Mouse (Mus musculus) embryonic stem cell, embryonic (primary cell): ENCODE results near the gene Tmem182.

ENCODE experiments used
- CTCF ChIA-PET, 4 experiments: fragments of 300-600 bp in 2 of 4; fragments of 350-600 bp in 2 of 4; sonication (Branson Sonifier 250); formaldehyde crosslinking; loops; one replicate each; lab custom pipeline; 2022; ENCODE audit warnings: inconsistent platforms in 2 of 4; lab: Charles Lee
- POLR2A ChIA-PET, 4 experiments: fragments of 300-600 bp in 2 of 4; fragments of 350-600 bp in 2 of 4; sonication (Branson Sonifier 250); formaldehyde crosslinking; loops; one replicate each; lab custom pipeline; 2022; ENCODE audit warnings: antibody characterized with exemption in 4 of 4, inconsistent platforms in 1 of 4; lab: Charles Lee

Gene Tmem182

GRCm38 (mm10) chr1:40790324-40791141 is 14.9 kb upstream of the Tmem182 start, which contains the start of gene Mfsd9:
Mfsd9 (minus strand) TSS chr1:40790687.
- CTCF ChIA-PET, result interaction anchor here in 1 of 4 experiments (1.5 kb wide), 1 partner anchor 10 kb away, joined by 5 read pairs; no protein-coding TSS in a partner anchor
- POLR2A ChIA-PET, result no interaction called here

- CTCF ChIA-PET, result no interaction called here
- POLR2A ChIA-PET, result no interaction called here
Observed at GRCm38 (mm10) chr1:40795508-40795907, 9.9 kb upstream of the Tmem182 start.

DNA sequence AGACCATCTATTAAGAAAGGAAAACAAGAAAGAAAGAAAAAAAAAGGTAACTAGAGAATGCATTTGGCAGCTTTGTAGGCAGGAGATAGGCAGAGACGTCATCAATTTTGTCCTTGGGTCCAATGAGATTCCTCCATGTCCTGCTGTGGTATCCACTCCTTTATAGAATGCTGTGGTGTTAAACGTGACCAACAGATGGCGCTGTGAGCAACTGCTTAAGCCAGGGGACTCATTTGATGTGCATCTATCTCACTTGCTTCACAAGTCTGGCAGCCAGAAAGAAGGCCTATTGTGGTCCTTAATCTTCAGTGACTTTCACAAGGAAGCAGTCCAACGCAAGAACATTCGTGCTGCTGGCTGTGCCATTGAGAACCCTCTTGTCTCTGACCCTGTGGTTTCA is 8.1 kb upstream of the Tmem182 start:
- CTCF ChIA-PET, result interaction anchor here in 2 of 4 experiments (0.6 kb wide), 2 partner anchors 12 to 1355 kb away, joined by 3 read pairs; no protein-coding TSS in a partner anchor
- POLR2A ChIA-PET, result no interaction called here

- CTCF ChIA-PET, result no interaction called here
- POLR2A ChIA-PET, result no interaction called here
Observed at GRCm38 (mm10) chr1:40799121-40799520, 6.3 kb upstream of the Tmem182 start.

DNA sequence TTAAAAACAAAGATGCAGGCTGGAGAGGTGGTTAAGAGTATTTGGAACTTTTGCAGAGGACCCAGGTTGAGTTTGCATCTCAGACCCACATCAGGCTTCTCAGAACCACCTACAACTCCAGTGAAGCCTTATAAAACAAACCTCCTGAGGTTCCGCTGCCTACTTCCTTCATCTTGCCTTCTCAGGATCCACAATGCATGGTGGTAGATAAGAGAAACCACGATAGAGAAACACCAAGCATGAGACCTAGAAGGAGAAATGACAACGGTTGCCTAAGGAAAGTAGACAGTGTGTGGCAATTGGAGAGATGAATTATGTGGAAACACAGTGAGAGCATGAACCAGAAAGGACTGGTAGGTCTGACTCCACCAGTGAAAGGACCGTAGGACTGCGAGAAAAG is 4.5 kb upstream of the Tmem182 start:
- POLR2A ChIA-PET, result no interaction called here
- CTCF ChIA-PET, result interaction anchor here in 2 of 4 experiments (0.5 to 1.4 kb wide), 2 partner anchors 10 to 1010 kb away, joined by 3 to 5 read pairs; partner anchors contain the start of gene Mfsd9 (in 1 of the 2)

DNA sequence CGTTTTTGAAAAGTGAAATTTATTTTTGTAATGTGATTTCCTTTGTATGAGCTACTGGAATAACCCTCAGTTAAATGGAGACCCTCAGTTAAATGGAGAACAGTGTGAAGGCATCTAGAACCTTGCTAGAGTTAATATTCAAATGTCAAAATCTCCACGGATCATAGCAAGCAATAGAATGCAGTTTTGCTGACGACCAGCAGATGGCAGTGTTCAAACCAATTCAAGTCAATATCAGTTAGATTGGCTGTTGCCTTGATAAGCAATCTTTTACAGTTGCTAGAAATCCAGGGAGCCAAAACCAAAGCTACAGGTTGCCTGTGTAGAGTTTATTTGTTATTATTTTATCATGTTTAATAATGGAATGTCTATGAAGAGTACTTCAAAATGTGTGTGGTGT is 2.6 kb upstream of the Tmem182 start:
- ChIA-PET POLR2A (no interaction called here), CTCF (interaction anchor here (0.6 to 1.6 kb wide), 10 partner anchors 9 to 1964 kb away, joined by 3 to 9 read pairs (median 3); no protein-coding TSS in a partner anchor)

- POLR2A ChIA-PET, result no interaction called here
- CTCF ChIA-PET, result no interaction called here
Observed at GRCm38 (mm10) chr1:40804118-40804517, 1.3 kb upstream of the Tmem182 start.

GRCm38 (mm10) chr1:40805891-40806290 is 490 bp downstream of the Tmem182 start:
- CTCF ChIA-PET, result no interaction called here
- POLR2A ChIA-PET, result no interaction called here

- CTCF ChIA-PET, result no interaction called here
- POLR2A ChIA-PET, result no interaction called here
Observed at GRCm38 (mm10) chr1:40808643-40809042, 3.2 kb downstream of the Tmem182 start.

DNA sequence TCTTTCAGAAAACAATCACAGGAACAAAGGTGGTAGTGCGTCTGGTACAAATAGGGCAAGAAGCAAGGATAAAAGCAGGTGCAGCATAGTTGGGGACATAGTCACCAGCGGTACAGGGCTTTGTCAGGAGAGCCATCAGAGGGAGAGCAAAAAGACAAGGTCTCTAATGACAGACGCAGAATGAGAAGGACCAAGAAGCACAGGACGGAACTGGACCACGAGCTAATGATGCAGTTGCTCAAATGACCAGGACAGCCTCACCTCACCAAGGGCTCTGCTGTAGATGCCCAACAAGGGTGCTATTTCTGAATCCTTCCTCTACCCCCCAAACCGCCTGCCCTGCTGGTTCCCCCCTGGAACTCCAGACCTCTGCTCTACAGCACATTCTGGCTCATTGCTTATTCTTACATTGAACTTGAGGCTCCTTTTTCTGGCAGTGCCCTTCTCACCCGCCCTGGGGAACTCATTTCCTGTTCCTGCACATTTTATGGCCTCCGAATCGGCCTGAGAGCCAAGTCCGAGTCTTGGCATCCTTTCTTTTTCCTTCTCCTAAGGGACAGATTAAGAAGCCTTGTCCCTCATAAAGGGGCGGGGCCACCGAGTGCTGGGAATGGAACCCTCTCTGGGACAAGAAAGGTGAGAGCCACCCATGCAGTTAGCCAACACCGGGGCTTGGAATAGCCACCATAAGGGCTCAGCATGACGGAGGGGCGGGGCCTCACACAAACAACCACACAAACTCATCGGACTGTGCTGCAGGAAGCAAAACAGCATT is 9.9 kb downstream of the Tmem182 start:
- POLR2A ChIA-PET, result no interaction called here

DNA sequence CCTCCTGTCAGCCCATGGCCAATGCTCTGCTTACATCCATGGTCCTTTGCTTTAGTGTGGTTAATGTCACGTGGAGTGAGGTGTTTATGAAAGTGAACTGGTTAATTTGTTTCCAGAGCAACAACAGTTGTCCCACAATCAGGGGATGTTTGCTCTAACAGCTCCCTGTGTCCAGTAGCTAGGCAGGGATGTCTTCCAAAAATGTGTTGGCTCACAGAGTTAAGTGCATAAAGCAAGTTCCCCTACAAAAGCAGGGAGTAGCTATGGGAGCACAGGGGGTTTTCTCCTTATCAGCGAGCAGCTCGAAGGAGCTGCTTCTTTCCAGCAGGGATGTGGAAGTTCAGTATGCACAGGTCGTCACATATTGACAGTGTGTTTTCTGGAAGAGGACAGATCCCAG is 19.1 kb downstream of the Tmem182 start:
- ChIA-PET POLR2A (no interaction called here), CTCF (interaction anchor here in 1 of 4 experiments (1.4 kb wide), 1 partner anchor 20 kb away, joined by 3 read pairs; no protein-coding TSS in a partner anchor)

More for the DNA sequence above, 9.9 kb downstream of the Tmem182 start:
- CTCF ChIA-PET, result interaction anchor here in 1 of 4 experiments (1.0 kb wide), 1 partner anchor 30 kb away, joined by 3 read pairs; no protein-coding TSS in a partner anchor

DNA sequence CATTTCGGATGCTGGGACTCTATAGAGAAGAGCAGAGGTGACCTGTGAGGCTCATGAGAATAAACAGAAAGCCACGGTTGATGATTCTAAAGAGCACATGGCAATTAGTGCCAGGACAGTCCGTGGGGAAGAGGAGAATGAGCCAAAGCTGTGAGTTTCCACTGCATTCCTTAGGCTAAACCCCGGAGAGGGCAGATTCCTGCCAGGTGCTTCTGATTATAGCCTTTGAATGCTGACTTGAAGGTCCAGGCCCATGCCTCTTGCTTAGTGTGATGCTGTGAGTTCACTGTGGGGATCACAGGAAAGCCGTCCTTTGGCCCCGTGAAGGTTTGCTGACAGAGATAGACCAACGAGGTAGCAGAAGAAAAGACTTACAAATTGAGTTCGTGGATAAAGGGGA is 19.5 kb downstream of the Tmem182 start:
- ChIA-PET CTCF (no interaction called here), POLR2A (no interaction called here)

DNA sequence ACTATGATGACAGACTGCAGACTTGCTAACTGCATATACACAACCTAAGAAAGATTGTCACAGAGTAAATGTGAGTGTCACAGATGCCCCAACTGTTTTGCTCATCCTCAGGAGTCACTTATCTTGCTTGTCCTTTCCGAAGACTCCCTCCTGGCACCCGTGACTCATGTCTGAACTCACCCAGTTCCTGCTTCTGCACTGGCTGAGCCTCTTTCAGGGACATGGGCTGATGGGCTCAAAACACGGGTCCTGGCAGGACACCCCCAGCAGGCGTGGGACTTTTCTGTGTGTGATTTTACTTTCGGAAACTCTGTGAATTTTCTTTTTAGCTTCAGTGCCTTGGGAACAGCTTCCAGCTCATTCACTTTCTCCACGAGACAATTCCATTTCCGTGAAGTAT is 20.4 kb downstream of the Tmem182 start:
- CTCF ChIA-PET, result no interaction called here

DNA sequence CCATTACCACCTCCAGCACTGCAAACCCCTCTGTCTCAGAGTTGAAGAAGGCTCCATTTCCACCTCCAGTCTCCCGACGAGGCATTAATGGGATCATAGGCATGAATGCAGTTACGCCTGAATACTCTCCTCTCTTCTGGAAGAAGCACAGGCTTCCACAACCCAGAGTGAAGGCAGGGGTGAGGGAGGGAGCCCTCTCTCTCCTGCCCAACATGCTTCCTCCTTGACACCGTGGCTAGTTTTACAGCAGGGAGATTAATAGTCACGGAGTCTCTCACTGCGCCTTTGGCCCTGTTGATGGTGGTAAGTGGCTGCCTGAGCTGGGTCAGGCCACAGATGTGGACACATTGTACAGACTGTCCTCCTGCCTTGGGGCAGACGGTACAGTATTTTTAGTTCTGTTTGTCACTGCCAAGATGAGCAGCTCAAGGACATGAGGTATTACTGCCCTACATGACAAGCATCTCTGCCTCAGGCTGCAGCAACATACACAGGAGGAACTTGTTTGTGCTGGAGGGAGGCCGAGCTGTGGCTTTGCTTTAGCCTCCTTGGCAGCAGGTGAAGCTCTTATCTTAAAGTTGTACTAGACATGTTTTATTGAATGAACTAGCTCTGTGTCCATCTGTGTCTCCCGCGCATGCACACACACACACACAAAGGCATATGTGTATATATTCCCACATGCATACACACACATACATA is 24.0 kb downstream of the Tmem182 start:
- POLR2A ChIA-PET, result no interaction called here
- CTCF ChIA-PET, result no interaction called here

More for the DNA sequence above, 20.4 kb downstream of the Tmem182 start:
- POLR2A ChIA-PET, result interaction anchor here in 1 of 4 experiments (0.8 kb wide), 1 partner anchor 449 kb away, joined by 5 read pairs; no protein-coding TSS in a partner anchor

DNA sequence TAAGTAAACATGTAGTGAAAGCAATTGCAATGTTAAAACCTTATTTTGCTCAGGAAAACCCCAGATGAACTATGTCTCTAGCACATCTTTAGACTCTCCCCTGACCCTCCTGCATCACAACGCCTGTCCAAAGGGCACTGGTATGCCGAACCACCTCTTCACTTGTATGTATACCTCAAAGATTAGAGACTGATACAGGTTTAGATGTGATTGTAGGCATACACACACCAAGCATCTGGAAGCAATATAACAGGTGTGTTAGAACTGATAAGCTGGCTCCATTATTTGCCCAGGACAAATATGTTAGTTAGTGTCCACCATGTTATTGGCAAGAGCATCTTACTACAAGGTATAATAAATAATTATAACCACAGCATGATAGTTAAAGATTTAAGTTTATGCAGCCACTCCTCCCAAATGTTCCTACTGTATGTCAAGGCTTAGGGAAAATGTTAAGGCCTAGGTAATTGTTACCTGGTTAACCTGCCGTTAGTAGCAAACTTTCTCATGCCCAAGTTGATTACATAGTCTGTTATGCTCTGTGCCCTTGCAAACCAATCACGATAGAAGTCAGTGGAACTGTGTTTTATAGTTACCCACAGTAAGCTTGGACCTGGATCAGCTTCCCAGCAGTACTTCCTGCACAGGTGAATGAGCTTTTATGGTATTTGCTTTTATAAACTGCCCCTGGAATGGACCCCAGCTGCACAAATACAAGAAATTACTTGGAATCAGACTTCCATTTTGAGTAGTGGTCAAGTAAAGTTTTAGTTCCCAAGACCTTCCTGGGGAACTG is 25.5 kb downstream of the Tmem182 start:
- CTCF ChIA-PET, result no interaction called here
- POLR2A ChIA-PET, result no interaction called here

DNA sequence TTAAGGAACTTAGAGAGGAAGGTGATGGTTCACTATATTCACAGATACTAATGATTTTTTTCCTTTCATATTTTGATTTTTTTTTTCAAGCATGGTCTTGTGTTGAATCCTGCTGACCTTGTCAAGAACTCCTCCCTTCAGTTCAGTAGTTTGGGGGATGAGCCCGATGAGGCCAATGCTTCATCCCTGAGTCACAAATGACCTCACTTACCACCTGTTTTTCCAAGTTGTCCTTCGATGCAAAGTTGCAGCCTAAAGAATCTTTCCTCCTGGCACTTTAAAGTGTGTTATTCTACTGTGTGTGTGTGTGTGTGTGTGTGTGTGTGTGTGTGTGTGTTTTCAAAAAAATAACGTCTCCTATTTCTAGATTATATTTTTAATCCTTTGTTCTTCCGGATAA is 30.1 kb downstream of the Tmem182 start:
- CTCF ChIA-PET, result interaction anchor here in 1 of 4 experiments (0.7 to 1.0 kb wide), 2 partner anchors 9 to 255 kb away, joined by 3 read pairs; partner anchors contain the start of gene Slc9a4
- POLR2A ChIA-PET, result no interaction called here

DNA sequence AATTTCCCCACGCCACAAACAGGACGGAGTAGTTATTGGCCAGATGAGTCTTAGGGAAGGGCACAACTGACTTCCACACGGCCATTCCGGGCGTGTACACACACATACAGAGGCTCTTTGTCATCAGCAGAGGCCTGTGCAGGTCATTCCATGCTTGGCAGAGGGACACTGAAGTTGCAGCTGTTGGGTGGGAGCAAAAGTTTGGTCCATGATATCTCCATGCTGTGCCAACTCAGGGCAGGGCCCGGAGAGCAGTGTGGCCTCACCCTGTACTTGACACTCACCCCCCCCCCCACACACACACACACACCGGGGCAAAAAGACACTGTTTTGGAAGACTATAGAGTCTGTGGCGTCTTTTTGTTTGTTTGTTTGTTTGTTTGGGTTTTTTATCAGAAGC is 35.2 kb downstream of the Tmem182 start:
- ChIA-PET POLR2A (no interaction called here), CTCF (no interaction called here)

DNA sequence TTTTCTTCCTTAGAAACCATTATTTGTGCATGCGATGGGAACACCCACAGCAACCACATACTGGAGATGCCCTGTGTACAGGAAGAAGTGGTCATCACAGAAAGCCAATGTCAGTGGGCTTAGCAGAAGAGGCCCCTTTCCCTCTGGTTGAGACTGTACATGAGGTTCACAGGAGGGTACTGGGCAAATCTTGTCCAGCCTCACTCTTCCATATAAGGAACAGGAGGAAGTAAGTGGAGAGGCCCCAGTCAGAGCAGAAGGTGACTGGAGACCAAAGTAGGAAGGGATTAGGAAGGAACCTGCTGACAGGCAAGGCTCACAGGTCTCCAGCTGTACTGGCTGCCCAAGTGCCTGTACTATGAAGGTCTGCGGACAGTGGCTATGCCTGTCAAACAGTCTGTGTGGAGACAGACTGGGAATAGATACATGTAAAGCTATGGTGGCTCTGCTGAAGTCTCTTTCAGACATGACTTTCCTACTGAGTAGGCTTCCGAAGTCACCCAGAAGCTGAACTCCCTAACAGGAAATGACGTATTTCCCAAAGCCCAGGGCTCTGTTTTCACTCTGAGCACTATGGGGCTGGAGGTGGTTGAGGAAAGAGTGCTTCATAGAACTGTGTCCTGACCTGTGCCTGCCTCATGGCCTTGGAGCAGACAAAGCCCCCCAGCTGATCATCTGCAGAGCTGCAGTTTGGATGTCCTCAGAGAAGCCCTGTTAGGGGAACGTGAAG is 35.8 kb downstream of the Tmem182 start:
- POLR2A ChIA-PET, result interaction anchor here in 1 of 4 experiments (0.5 kb wide), 1 partner anchor 303 kb away, joined by 3 read pairs; no protein-coding TSS in a partner anchor
- CTCF ChIA-PET, result no interaction called here
